Mouse (Mus musculus) heart, postnatal 4 days (tissue): ENCODE data around the gene Enkur. TPM values are rescaled to one million over a fixed set of nuclear protein-coding genes. Genes with fewer than 3 reads are reported as not detected.
"Not testable (repeated sequence)": the region's sequence is repeated elsewhere in the genome, so short reads cannot be mapped to it uniquely, and the experiment has no call there.

Experiments used
- DNase-seq: peaks from one replicate; pipeline ENCODE4 v3.0.0; 2021
- total RNA-seq, 2 experiments: library from RNA; stranded (reverse); gene quantifications; 2 replicates each; pipeline ENCODE4 v1.2.3; 2021

Gene Enkur
- 1 to 10 TPM; 4.8 to 6.5 TPM for total RNA-seq

- DNase-seq, result peak; percentile 100
Observed at GRCm38 (mm10) chr2:21204912-21205830, at the start of gene Enkur, which contains the start of gene Thnsl1. Gene Enkur (minus strand): TSS chr2:21205365. Gene Thnsl1 (plus strand): TSS chr2:21205724.

- DNase-seq, result no peak
Observed at GRCm38 (mm10) chr2:21254308-21254707, 49.1 kb upstream of the Enkur start.

- no peak for DNase-seq
Observed at GRCm38 (mm10) chr2:21253644-21254043, 48.5 kb upstream of the Enkur start.

- DNase-seq, result peak; percentile 14
Observed at GRCm38 (mm10) chr2:21245477-21246102, 40.4 kb upstream of the Enkur start.

GRCm38 (mm10) chr2:21244986-21245385 is 39.8 kb upstream of the Enkur start:
- DNase-seq, result no peak

- DNase-seq, result not testable (repeated sequence)
Observed at GRCm38 (mm10) chr2:21244104-21244503, 38.9 kb upstream of the Enkur start.

- peak; percentile 12 for DNase-seq
Observed at GRCm38 (mm10) chr2:21236846-21237245, 31.7 kb upstream of the Enkur start.

GRCm38 (mm10) chr2:21235844-21236386 is 30.8 kb upstream of the Enkur start:
- no peak for DNase-seq

- DNase-seq, result peak; percentile 15
Observed at GRCm38 (mm10) chr2:21234871-21235648, 29.9 kb upstream of the Enkur start.

- DNase-seq, result no peak
Observed at GRCm38 (mm10) chr2:21231147-21231546, 26.0 kb upstream of the Enkur start.

GRCm38 (mm10) chr2:21230276-21230675 is 25.1 kb upstream of the Enkur start:
- DNase-seq, result no peak

- no peak for DNase-seq
Observed at GRCm38 (mm10) chr2:21222453-21223384, 17.6 kb upstream of the Enkur start.

- no peak for DNase-seq
Observed at GRCm38 (mm10) chr2:21215284-21215683, 10.1 kb upstream of the Enkur start.

GRCm38 (mm10) chr2:21214322-21214721 is 9.2 kb upstream of the Enkur start:
- no peak for DNase-seq

- DNase-seq, result no peak
Observed at GRCm38 (mm10) chr2:21211361-21211760, 6.2 kb upstream of the Enkur start.

GRCm38 (mm10) chr2:21206278-21206677 is 1.1 kb upstream of the Enkur start:
- DNase-seq, result no peak

GRCm38 (mm10) chr2:21205831-21206159 is 630 bp upstream of the Enkur start:
- DNase-seq, result no peak

GRCm38 (mm10) chr2:21202754-21203153 is 2.4 kb downstream of the Enkur start:
- peak; percentile 63 for DNase-seq

- peak; percentile 8 for DNase-seq
Observed at GRCm38 (mm10) chr2:21199051-21199450, 6.1 kb downstream of the Enkur start.

GRCm38 (mm10) chr2:21195233-21195632 is 9.9 kb downstream of the Enkur start:
- no peak for DNase-seq

- no peak for DNase-seq
Observed at GRCm38 (mm10) chr2:21191232-21191631, 13.9 kb downstream of the Enkur start.
